Mouse (Mus musculus) hindbrain, embryonic 16.5 days (tissue): ENCODE results near the gene Cuta. TPM values are rescaled to one million over a fixed set of nuclear protein-coding genes. Genes with fewer than 3 reads are reported as not detected.
A peak's percentile ranks its signal among the peaks of the same experiment; 100 is the strongest.
"Not testable (repeated sequence)": the region's sequence is repeated elsewhere in the genome, so short reads cannot be mapped to it uniquely, and the experiment has no call there.

Experiments used
- ATAC-seq: fragments of 200-750 bp; cut with Nextera tagmentation; 2 replicates; pipeline ENCODE4 v1.8.0; 2017; ENCODE audit warnings: moderate TSS enrichment, moderate library complexity
- H3K27ac ChIP-seq: fragments of 300-500 bp; sonication (generic); 2 replicates; pipeline ENCODE4 v1.5.1; 2014; ENCODE audit warnings: low read depth, mild to moderate bottlenecking, control low read depth, low read length, moderate library complexity
- H3K27me3 ChIP-seq: fragments of 300-500 bp; sonication (generic); replicated peaks from 2 replicates; pipeline ENCODE4 v1.6.1; 2014; ENCODE audit warnings: low read length; ENCODE audit not compliant: control insufficient read depth, insufficient read depth
- H3K36me3 ChIP-seq: fragments of 300-500 bp; sonication (generic); 2 replicates; pipeline ENCODE4 v1.6.1; 2014; ENCODE audit warnings: mild to moderate bottlenecking, low read length, moderate library complexity, mixed read lengths; ENCODE audit not compliant: control insufficient read depth, insufficient read depth
- H3K4me1 ChIP-seq: fragments of 300-500 bp; sonication (generic); 2 replicates; pipeline ENCODE4 v1.6.1; 2014; ENCODE audit warnings: low read depth, low read length; ENCODE audit not compliant: control insufficient read depth, insufficient read depth
- H3K4me2 ChIP-seq: fragments of 300-500 bp; sonication (generic); 2 replicates; pipeline ENCODE4 v1.6.1; 2014; ENCODE audit warnings: mild to moderate bottlenecking, low read length, control low read depth, moderate library complexity
- H3K4me3 ChIP-seq: fragments of 300-500 bp; sonication (generic); 2 replicates; pipeline ENCODE4 v1.5.1; 2014; ENCODE audit warnings: mild to moderate bottlenecking, low read length, control low read depth, moderate library complexity
- H3K9ac ChIP-seq: fragments of 300-500 bp; sonication (generic); 2 replicates; pipeline ENCODE4 v1.6.1; 2014; ENCODE audit warnings: low read depth, mild to moderate bottlenecking, control low read depth, low read length, moderate library complexity
- H3K9me3 ChIP-seq: fragments of 300-500 bp; sonication (generic); 2 replicates; pipeline ENCODE4 v1.6.1; 2014; ENCODE audit warnings: mild to moderate bottlenecking, low read length, moderate library complexity; ENCODE audit not compliant: control insufficient read depth
- WGBS: fragments of 180-500 bp; shearing (Covaris S2); extraction: QIAGEN DNeasy Blood & Tissue Kit; methylation state at CpG from one replicate; pipeline ENCODE4 v1.1.7; 2014; 5-methylcytosine and 5-hydroxymethylcytosine counted together
- polyA plus RNA-seq: library from polyadenylated mRNA; unstranded; fragments of >200 nt; fragmentation: Nextera tagmentation; extraction: Ambion mirVana; gene quantifications from 2 replicates; pipeline ENCODE4 v1.2.1, GENCODE M21; 2015

Cuta gene
- polyA plus RNA-seq, 1 experiment from 2014 or later, result 140 TPM

DNA sequence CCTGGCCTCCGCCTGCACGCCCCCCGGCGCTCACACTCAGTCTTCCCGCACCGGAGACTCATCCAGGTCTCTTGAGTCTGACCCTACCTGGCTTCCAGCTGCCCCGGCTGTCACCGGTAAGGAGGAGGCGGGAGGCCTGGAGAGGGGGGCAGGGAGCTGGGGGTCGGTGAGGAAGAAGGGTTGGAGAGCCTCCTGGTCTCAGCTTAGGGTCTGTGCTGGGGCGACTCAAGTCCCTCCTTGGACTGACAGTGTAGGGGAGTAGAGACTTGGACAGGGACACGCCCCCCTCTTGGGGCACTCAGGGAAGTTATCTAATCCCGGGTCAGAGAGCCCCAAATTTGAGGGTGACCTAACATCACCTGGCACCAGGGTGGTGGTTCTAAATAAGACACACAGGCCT is 6.0 kb downstream of the Cuta start:
- ATAC-seq, result peak; percentile 13; the same call in 1 of the 2 replicates
- H3K36me3 ChIP-seq, result peaks cover 11% of the 10 kb centered on the region
- H3K4me2 ChIP-seq, result peak overlapping the region; percentile 72
- H3K9ac ChIP-seq, result peak overlapping the region; percentile 81
- peaks cover 20% of the 10 kb centered on the region for H3K4me1 ChIP-seq
- H3K27me3 ChIP-seq, result no peaks in the 10 kb centered on the region
- WGBS, result 6% methylated on average over 13 of the region's 13 CpGs
- H3K9me3 ChIP-seq, result no peaks in the 10 kb centered on the region
- peak overlapping the region; percentile 65 for H3K4me3 ChIP-seq
- peak overlapping the region; percentile 91 for H3K27ac ChIP-seq

DNA sequence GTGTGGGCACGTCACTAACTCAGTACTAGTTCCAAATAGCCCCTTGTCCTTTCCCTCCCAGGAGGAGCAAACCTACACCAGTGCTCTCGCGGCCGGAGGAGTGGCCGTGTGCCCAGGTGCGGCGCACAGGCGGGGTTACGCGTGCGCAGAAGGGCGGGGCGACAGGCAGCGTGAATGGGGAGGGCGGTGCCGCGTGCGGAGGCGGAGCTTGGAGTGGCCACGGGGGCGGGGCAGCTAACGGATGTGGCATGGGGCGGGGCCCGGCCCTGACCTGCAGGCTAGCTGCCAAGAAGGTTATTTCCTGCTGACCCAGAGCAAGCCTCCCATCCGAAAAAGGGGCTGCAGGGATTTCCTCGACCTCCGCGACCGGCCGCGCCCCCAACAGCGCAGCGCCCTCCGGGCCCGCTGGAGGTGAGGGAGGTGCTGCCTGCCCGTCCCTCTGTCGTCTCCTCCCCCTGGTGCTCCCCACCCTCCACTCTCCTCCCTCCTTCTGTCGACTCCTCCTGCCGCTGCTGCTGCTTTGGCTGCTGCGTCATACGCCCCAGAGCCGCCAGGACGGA is 6.5 kb downstream of the Cuta start, which contains the start of gene Phf1:
Gene Phf1, plus strand, starts transcription at position 214 of the 560 bp plus-strand sequence.
- Histone ChIP-seq H3K4me1 (peaks cover 15% of the 10 kb centered on the region), H3K36me3 (peaks cover 11% of the 10 kb centered on the region), H3K27ac (peak within 1 kb of the TSS; percentile 91), H3K4me2 (peak within 1 kb of the TSS; percentile 72), H3K9ac (peak within 1 kb of the TSS; percentile 81), H3K4me3 (peak within 1 kb of the TSS; percentile 65), H3K9me3 (no peaks in the 10 kb centered on the region), H3K27me3 (no peaks in the 10 kb centered on the region)
- under 1% methylated on average over 40 of the region's 43 CpGs for WGBS
- peak; percentile 87 for ATAC-seq

DNA sequence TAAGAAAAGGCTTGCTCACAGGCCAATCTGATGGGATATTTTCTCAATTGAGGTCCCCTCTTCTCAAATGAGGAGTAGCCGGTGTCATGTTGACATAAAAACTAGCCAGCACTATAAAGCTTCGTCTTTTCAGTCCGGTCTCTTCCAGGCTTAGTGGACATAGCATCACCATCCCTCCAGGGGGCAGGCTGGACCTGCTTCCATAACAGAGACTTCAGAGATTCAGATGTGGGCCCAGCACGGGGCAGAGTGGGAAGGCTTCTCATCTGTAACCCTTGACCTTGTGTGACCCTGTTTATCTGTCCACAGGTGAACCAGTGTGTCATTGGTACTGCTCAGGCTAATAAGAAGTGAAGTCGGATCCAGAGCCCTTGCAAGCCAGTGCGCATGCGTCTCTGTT is 7.6 kb downstream of the Cuta start:
- not testable (repeated sequence) for H3K4me3 ChIP-seq, H3K9ac ChIP-seq, H3K9me3 ChIP-seq, H3K27ac ChIP-seq, H3K27me3 ChIP-seq, H3K4me2 ChIP-seq, ATAC-seq
- 64% methylated on average over 7 of the region's 7 CpGs for WGBS
- peaks cover 11% of the 10 kb centered on the region for H3K36me3 ChIP-seq
- peaks cover 14% of the 10 kb centered on the region for H3K4me1 ChIP-seq

DNA sequence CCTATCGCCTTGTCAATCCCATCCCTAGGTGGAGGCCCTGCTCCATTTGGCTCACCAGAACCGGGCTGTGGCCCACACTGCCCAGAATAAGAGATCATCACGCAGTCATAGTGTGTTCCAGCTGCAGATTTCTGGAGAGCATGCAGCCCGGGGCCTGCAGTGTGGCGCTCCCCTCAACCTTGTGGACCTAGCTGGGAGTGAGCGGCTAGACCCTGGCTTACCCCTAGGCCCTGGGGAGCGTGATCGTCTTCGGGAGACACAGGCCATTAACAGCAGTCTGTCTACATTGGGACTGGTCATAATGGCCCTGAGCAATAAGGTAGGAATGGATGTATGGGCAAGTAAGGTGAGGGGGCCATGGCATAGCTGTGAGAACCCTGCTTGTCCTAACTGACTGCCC is 14.0 kb downstream of the Cuta start:
- not testable (repeated sequence) for H3K4me3 ChIP-seq, H3K4me2 ChIP-seq, H3K27me3 ChIP-seq, H3K36me3 ChIP-seq, H3K9ac ChIP-seq, H3K4me1 ChIP-seq, H3K9me3 ChIP-seq, ATAC-seq, H3K27ac ChIP-seq
- 95% methylated on average over 9 of the region's 9 CpGs for WGBS

DNA sequence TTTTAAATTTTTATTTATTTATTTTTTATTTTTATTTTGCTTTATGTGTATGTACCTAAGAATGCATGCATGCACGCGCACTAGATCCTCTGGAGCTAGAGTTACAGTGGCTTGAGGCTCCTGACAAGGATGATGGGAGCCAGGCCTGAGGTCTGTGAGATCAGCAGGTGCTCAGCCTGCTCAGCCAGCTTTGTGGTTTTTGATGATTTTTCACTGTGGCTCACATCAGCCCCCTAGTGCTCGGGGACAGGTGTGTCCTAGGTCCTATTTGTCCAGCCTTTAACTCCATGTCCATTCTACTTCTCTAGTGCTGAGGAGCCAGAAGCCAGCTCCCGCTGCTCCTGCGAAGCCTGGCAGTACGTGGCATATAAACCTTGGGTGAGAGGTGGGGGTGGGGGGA is 17.0 kb downstream of the Cuta start:
- ATAC-seq, H3K9me3 ChIP-seq, H3K4me2 ChIP-seq, H3K36me3 ChIP-seq, H3K27ac ChIP-seq, H3K4me1 ChIP-seq, H3K9ac ChIP-seq, H3K27me3 ChIP-seq, H3K4me3 ChIP-seq: not testable (repeated sequence)
- WGBS, result 95% methylated on average over 5 of the region's 6 CpGs

DNA sequence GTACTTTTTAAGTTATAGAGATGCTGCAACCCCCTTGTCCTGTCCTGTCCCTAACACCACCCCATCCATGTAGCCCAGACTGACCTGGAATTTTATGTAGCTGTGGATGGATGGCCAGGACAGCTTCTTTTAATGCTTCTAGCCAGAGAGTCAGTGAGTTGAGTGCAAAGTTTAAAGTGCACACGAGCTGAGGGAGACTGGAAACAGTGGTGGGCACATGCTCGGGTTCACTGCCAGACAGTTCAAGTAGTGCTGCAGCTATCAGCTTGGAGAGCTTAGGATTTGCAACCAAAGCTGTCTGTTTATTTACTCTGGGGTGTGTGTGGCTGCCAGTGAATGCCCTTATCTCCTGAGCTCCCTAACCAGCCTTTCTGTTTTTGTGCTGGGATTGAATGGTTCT is 19.9 kb downstream of the Cuta start:
- H3K9ac ChIP-seq, H3K4me1 ChIP-seq, H3K27ac ChIP-seq, H3K4me2 ChIP-seq, H3K27me3 ChIP-seq, H3K36me3 ChIP-seq, ATAC-seq, H3K9me3 ChIP-seq, H3K4me3 ChIP-seq: not testable (repeated sequence)
- WGBS, result 89% methylated on average over 2 of the region's 2 CpGs

DNA sequence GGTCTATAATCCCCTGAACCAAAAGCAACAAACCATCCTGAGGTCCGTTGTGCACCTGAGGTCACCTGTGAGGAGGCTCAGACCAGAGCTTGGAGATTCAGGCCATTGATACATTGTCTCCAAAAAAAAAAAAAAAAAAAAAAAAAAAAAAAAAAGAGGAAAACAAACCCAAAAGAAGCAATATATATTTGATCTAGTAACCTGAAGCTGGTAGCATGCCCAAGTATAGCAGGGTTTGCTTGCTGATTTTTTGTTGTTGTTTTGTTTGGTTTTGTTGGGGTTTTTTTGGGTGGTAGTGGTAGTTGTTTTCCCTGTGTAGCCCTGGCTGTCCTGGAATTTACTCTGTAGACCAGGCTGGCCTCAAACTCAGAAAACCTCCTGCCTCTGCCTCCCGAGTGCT is 21.0 kb downstream of the Cuta start:
- 88% methylated on average over 2 of the region's 2 CpGs for WGBS
- Histone ChIP-seq H3K27ac (no peak overlapping the region), H3K9me3 (no peaks in the 10 kb centered on the region), H3K9ac (no peak overlapping the region), H3K4me2 (peak overlapping the region; percentile 23; the same call in 1 of the 2 replicates), H3K36me3 (no peaks in the 10 kb centered on the region), H3K4me1 (peaks cover 3% of the 10 kb centered on the region; the same call in 1 of the 2 replicates), H3K4me3 (no peak overlapping the region), H3K27me3 (no peaks in the 10 kb centered on the region)
- ATAC-seq, result no peak

DNA sequence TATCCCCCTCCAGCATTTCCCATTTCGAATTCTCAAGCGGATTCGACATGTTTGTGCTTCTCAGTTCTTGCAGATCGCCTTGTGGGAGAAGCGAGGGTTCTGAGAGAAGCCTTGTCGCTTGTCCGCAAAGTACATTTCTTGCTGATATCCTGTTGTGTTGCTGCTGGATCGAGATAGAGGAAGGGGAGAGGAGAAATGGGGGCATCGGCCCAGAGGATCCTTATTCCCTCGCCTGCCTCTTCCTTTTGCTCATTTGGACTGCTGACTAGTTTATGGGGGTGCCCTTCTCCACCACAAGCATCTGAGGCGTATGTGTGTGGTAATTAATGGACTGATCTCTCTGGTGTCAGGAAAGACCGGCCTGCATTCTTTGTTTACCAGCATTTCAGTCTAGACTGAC is 21.8 kb downstream of the Cuta start:
- ATAC-seq, H3K27me3 ChIP-seq, H3K4me1 ChIP-seq, H3K9me3 ChIP-seq, H3K27ac ChIP-seq, H3K36me3 ChIP-seq: not testable (repeated sequence)
- WGBS, result 3% methylated on average over 12 of the region's 12 CpGs
- Histone ChIP-seq H3K4me2 (peak overlapping the region; percentile 75), H3K4me3 (peak overlapping the region; percentile 68), H3K9ac (peak overlapping the region; percentile 65)

DNA sequence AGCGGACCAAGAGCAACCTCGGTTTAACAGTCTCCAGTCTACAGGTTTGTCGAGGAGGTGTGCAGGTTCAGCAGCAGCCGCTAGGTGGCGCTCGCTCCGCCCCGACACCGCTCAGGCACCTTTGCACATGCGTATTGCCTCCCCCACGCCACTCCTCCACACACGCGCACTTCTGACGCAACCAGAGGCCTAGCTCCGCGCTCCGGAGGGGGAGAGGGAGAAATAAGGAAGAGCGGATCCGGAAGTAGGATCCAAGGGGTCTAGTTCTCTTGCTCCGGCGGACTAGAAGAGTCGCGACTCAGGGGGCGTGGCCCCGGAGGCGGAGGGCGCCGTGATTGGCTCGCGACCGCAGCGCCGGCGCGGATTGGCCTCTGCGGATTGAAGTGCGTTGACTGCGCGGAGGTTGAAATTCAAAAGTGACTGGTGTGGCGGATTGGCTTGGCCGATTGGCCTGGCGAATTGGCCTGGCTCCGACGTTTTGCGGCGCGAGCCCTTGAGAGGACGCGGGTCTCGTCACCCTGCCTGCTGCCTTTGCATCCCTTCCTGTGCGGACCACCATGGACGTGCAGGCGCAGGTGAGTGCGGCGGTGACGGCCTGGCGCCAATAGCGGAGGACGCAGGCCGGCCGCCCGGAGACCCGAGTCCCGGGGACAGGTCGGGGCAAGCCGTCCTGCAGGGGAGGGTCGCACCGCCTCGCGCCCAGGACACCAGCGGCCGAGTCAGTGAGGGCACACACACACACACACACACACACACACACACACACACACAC is 22.5 kb downstream of the Cuta start, which contains the start of gene Kifc5b:
Gene Kifc5b, plus strand, starts transcription at position 381 of the 772 bp plus-strand sequence.
- under 1% methylated on average over 63 of the region's 72 CpGs for WGBS
- H3K36me3 ChIP-seq, result no peaks in the 10 kb centered on the region
- no peak within 1 kb of the TSS for H3K27ac ChIP-seq
- H3K9ac ChIP-seq, result peak within 1 kb of the TSS; percentile 65
- H3K4me3 ChIP-seq, result peak within 1 kb of the TSS; percentile 68
- peaks cover 3% of the 10 kb centered on the region; the same call in 1 of the 2 replicates for H3K4me1 ChIP-seq
- H3K4me2 ChIP-seq, result peak within 1 kb of the TSS; percentile 75
- H3K9me3 ChIP-seq, result no peaks in the 10 kb centered on the region
- peak; percentile 100 for ATAC-seq
- H3K27me3 ChIP-seq, result no peaks in the 10 kb centered on the region
